Mouse (Mus musculus) ES-E14 (cell line): ENCODE measurements around the gene Rab35. TPM values are rescaled to one million over a fixed set of nuclear protein-coding genes. Genes with fewer than 3 reads are reported as not detected.

Experiments used
- DNase-seq: peaks from one replicate; pipeline ENCODE4 v3.0.0-alpha.2; 2013; ENCODE audit warnings: low read depth, low spot score
- H3K27ac ChIP-seq: 2 replicates; pipeline ENCODE4 v1.5.1; 2012; ENCODE audit warnings: low read depth, mild to moderate bottlenecking, low read length, moderate library complexity, mixed read lengths; ENCODE audit not compliant: poor library complexity, insufficient read depth, severe bottlenecking
- H3K36me3 ChIP-seq: 2 replicates; pipeline ENCODE4 v1.6.1; 2012; ENCODE audit warnings: mild to moderate bottlenecking, low read length, moderate library complexity, mixed read lengths; ENCODE audit not compliant: control insufficient read depth, poor library complexity, insufficient read depth, severe bottlenecking
- H3K4me1 ChIP-seq, 2 experiments: fragments of 150-350 bp in 1 of 2; sonication (generic) in 1 of 2; 2 replicates each; pipeline ENCODE4 v1.6.1; 2012; ENCODE audit warnings: low read length in 2 of 2, mild to moderate bottlenecking in 1 of 2, mixed read lengths in 1 of 2; ENCODE audit not compliant: control insufficient read depth in 2 of 2, insufficient read depth in 2 of 2, poor library complexity in 1 of 2
- H3K4me3 ChIP-seq, 2 experiments: fragments of 150-350 bp in 1 of 2; sonication (generic) in 1 of 2; 2 replicates each; pipeline ENCODE4 v1.5.1; 2012; ENCODE audit warnings: low read length in 2 of 2, low read depth in 1 of 2, mild to moderate bottlenecking in 1 of 2, mixed read lengths in 1 of 2; ENCODE audit not compliant: insufficient read depth in 1 of 2, poor library complexity in 1 of 2, severe bottlenecking in 1 of 2
- H3K9ac ChIP-seq: 2 replicates; pipeline ENCODE4 v1.6.1; 2012; ENCODE audit warnings: low read depth, mild to moderate bottlenecking, low read length, mixed read lengths; ENCODE audit not compliant: poor library complexity, insufficient read depth, severe bottlenecking
- H3K9me3 ChIP-seq: fragments of 150-350 bp; sonication (generic); 2 replicates; pipeline ENCODE4 v1.6.1; 2012; ENCODE audit warnings: low read depth, mild to moderate bottlenecking, low read length; ENCODE audit not compliant: control insufficient read depth, insufficient read depth
- CHD2 ChIP-seq: IDR thresholded peaks from 2 replicates; pipeline ENCODE4 v1.6.1; 2014; ENCODE audit warnings: mild to moderate bottlenecking, low read depth, low read length, inconsistent platforms
- HCFC1 ChIP-seq: IDR thresholded peaks from 2 replicates; pipeline ENCODE4 v1.6.1; 2012; ENCODE audit warnings: low read length, inconsistent platforms, borderline replicate concordance; ENCODE audit not compliant: insufficient read depth
- MAFK ChIP-seq: IDR thresholded peaks from 2 replicates; pipeline ENCODE4 v1.6.1; 2014; ENCODE audit warnings: mild to moderate bottlenecking, low read depth, low read length, inconsistent platforms; ENCODE audit not compliant: insufficient read depth
- ZC3H11A ChIP-seq: IDR thresholded peaks from 2 replicates; pipeline ENCODE4 v1.6.1; 2012; ENCODE audit warnings: low read depth, mild to moderate bottlenecking, inconsistent platforms, low read length, borderline replicate concordance
- ZNF384 ChIP-seq: IDR thresholded peaks from 2 replicates; pipeline ENCODE4 v1.6.1; 2012; ENCODE audit warnings: low read depth, low read length, inconsistent platforms
- in situ Hi-C, 2 experiments: fragments of 600-800 bp; cut with MboI; formaldehyde crosslinking; loops; one replicate each; pipeline ENCODE4 v1.15.1; 2025; ENCODE audit warnings: low sequenced_read_pairs in 2 of 2, inconsistent platforms in 1 of 2; ENCODE audit not compliant: unreplicated experiment in 2 of 2
- total RNA-seq: library from RNA; depleted of rRNA; stranded (reverse); fragments of 300-350 nt; gene quantifications from 2 replicates; pipeline ENCODE4 v1.2.3, GENCODE M21; 2012

The Rab35 gene
- total RNA-seq, 1 experiment, result 58.7 TPM

DNA sequence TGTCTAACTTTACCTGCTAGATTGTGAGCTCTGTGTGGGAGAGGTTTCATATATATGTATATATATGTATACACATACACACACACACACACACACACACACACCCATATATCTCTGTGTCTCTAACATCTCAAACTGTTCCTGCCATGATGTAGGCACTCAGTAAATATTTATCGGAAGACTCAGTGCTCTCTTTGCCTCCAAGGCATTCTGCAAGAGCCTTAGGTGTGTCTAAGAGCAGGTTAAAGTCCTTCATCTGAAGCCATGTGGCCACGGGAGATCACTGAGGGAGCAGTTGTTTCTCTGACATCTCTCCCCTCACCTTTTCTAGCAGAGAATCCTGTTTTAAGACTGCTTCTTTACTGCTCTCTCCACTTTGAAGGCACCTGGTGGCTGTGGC lies 40.2 kb upstream of the Rab35 start:
- no peak for DNase-seq
- no peak overlapping the region for H3K27ac ChIP-seq

DNA sequence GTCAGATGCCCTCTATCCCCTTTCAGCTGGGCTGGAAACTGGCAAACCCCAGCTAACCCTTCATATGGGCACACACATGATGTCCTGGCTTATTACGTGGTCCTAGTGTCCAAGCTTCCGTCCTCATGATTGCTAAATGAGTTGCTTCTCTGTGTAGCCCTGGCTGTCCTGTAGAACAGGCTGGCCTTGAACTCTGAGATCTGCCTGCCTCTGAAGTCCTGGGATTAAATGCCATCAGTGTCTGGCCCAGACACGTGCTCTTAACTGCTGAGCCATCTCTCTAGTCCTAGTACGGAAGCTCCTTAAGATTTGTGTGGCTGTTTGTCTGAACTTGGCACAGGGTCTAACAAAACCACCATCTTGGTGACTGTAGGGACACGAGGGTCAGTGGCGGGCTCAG lies 28.1 kb upstream of the Rab35 start:
- no peak overlapping the region for H3K27ac ChIP-seq
- no peak overlapping the region for H3K9ac ChIP-seq
- DNase-seq, result no peak
- H3K4me3 ChIP-seq, result no peak overlapping the region
- H3K9me3 ChIP-seq, result no peaks in the 10 kb centered on the region
- TF ChIP-seq HCFC1 (no peak), ZC3H11A (no peak)
- peaks cover 61% of the 10 kb centered on the region for H3K36me3 ChIP-seq
- H3K4me1 ChIP-seq, result peaks cover 0 to 4% of the 10 kb centered on the region in 2 experiments; a peak in 1 of 4 replicates
- in situ Hi-C loops, result no loop called here

More for the DNA sequence above, 40.2 kb upstream of the Rab35 start:
- TF ChIP-seq MAFK (no peak), CHD2 (no peak), ZNF384 (no peak), HCFC1 (no peak), ZC3H11A (no peak)
- Histone ChIP-seq H3K9ac (no peak overlapping the region), H3K36me3 (peaks cover 73% of the 10 kb centered on the region), H3K9me3 (no peaks in the 10 kb centered on the region), H3K4me1 (no peaks in the 10 kb centered on the region), H3K4me3 (no peak overlapping the region)
- in situ Hi-C loops, result no loop called here

DNA sequence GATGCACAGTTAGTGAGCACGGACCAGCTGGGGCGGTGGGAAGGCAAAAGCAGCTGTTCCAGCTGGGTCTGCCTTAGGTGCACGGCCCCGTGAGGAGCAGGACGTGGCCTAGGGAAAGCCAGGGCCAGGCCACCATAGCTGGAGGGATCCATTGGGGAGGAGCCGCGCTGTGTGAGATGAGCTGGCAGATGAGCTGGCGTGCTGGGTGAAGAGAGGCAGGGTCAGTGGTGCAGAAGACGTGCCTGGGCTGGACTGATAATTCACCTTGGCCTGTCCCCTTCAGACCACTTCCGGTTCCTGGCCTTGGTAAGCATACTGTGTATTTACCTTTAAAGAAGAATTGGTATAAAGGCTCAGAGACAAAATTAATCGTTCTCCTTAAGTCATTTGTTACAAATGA lies 20.1 kb upstream of the Rab35 start:
- in situ Hi-C loops, result no loop called here
- Histone ChIP-seq H3K9me3 (no peaks in the 10 kb centered on the region), H3K4me3 (no peak overlapping the region), H3K9ac (no peak overlapping the region), H3K27ac (no peak overlapping the region), H3K4me1 (peaks cover 0 to 4% of the 10 kb centered on the region in 2 experiments; a peak in 1 of 4 replicates), H3K36me3 (peaks cover 83% of the 10 kb centered on the region)
- TF ChIP-seq HCFC1 (no peak), MAFK (no peak), ZNF384 (no peak)
- no peak for DNase-seq

DNA sequence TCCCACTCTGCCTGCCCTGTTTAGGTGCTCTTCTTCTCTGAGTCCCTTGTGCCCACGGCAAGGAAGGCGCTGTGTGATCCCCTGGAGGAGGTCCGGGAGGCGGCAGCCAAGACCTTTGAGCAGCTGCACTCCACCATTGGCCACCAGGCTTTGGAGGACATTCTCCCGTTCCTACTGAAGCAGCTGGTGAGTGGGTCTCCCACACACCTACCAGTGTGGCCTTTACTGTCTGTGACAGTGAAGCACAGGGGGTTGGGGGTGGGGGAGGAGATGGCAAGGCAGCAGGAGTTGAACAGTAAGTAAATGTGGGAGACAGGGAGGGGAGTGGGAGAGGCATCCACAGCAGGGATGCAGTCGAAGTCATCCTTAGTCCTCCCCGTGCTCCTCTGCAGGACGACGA lies 18.4 kb upstream of the Rab35 start:
- in situ Hi-C loops, result no loop called here
- H3K4me3 ChIP-seq, result no peak overlapping the region
- peaks cover 84% of the 10 kb centered on the region for H3K36me3 ChIP-seq
- peaks cover 0 to 4% of the 10 kb centered on the region in 2 experiments; a peak in 1 of 4 replicates for H3K4me1 ChIP-seq
- H3K27ac ChIP-seq, result no peak overlapping the region
- TF ChIP-seq ZC3H11A (no peak), HCFC1 (no peak), MAFK (no peak), CHD2 (no peak), ZNF384 (no peak)
- H3K9ac ChIP-seq, result no peak overlapping the region
- DNase-seq, result no peak
- no peaks in the 10 kb centered on the region for H3K9me3 ChIP-seq

DNA sequence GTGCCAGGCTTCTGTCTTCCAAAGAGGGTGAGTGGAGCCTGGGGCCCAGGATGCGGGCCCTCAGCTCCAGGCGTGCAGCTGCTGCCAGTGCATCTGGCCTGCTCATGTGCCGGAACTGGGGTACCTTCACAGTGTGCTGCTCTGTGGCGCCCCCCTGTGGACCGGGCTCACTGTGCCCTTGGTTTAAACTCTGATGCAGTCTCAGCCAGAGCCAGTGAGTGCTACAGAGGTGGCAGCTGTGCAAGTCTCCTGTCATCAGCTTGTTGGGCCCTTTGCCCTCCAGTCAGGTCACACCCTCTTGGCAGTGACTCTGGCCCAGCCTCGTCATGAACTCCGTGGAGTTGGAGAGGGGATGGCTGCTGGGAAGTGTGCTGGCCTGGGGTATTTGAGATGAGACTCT lies 16.8 kb upstream of the Rab35 start:
- H3K9ac ChIP-seq, result no peak overlapping the region
- H3K27ac ChIP-seq, result no peak overlapping the region
- DNase-seq, result peak; percentile 54
- peaks cover 85% of the 10 kb centered on the region for H3K36me3 ChIP-seq
- in situ Hi-C loops, result no loop called here
- TF ChIP-seq ZNF384, result no peak
- no peak for TF ChIP-seq HCFC1
- no peaks in the 10 kb centered on the region for H3K9me3 ChIP-seq
- peaks cover 0 to 11% of the 10 kb centered on the region in 2 experiments; a peak in 1 of 4 replicates for H3K4me1 ChIP-seq
- no peak overlapping the region for H3K4me3 ChIP-seq
